Mouse (Mus musculus) left cerebral cortex, postnatal 36 days (tissue): ENCODE measurements around the gene Slc25a39. TPM values are rescaled to one million over a fixed set of nuclear protein-coding genes. Genes with fewer than 3 reads are reported as not detected.
"Not testable (repeated sequence)": the region's sequence is repeated elsewhere in the genome, so short reads cannot be mapped to it uniquely, and the experiment has no call there.

Experiments
- DNase-seq, 2 experiments: peaks; one replicate each; pipeline ENCODE4 v3.0.0; 2021 to 2022; ENCODE audit warnings: low spot score in 2 of 2, mixed read lengths in 1 of 2
- intact Hi-C: fragments of 180-260 bp; cut with DNase I; formaldehyde crosslinking; loops from one replicate; pipeline ENCODE4 v1.15.1; 2025
- total RNA-seq, 2 experiments: library from RNA; stranded (reverse); gene quantifications; 2 replicates each; pipeline ENCODE4 v1.2.3; 2021

The Slc25a39 gene
- total RNA-seq, 2 experiments from 2014 or later: 56.7 to 64.8 TPM

DNA sequence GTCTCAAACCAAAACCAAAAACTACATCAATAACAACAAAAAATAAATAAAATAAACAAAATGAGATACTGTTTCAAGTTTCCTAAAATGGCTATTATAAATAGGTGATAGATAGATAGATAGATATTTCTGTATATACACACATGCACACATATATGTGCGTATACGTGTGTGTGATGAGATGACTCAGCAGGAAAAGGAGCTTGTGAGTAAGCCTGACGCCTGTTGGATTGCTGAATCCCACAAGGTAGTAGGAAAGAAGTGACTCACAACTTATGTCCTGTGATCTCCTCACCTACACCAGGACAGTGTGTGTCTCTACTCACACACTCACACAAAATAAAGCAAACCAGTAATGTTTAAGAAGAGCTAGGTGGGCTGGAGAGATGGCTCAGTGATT, 25.0 kb downstream of the Slc25a39 start:
- no peak for DNase-seq
- intact Hi-C loops: no loop called here

DNA sequence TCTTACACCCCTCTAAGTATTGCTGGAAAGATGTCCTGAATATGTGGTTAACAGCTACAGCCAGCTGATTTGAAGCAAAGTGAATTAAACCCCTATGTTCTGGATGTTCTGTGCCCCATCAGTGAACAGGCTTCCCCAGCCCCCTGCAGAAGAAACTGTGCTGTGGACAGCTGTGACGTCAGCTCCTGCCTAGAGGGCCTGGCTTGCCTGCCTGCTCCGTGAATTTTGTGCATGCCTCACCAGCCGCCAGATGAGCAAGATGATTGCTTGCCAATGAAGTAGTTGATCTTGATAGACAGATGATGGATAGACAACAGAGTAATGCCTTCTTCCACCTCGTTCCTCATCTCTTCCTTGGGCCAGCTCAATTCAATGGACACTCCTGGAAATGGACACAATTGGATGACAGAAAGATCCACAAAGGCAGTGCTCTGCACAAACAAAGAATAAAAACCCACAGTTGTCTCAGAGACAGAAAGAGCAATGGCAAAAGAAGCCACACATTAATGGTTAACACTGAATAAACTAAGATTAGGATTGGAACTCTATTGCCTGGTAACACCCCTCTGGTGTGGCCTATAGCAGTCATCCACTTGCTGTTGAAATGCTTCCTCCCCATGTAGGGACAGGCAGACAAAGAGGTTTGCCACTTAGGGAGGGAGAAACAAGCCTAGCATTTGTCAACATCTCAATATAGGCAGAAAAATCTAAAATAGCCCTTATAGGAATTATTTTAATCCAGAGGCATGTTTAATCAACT, 26.2 kb downstream of the Slc25a39 start:
- DNase-seq: no peak
- intact Hi-C loops: no loop called here

DNA sequence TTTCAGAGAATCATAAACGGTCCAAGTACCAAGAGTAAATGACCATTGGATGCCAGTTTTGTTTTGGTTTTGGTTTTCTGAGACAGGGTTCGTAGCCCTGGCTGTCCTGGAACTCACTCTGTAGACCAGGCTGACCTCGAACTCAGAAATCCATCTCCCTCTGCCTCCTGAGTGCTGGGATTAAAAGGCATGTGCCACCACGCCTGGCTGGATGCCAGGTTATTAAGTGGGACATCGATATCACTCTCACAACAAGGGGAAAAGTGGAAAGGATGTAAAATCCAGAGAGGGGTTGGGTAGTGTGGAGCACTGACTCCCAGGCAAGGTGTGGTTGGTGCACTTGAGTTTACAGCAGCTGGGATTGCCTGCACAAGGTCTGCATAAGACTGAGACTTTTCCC, 27.7 kb downstream of the Slc25a39 start:
- DNase-seq: no peak
- intact Hi-C loops: no loop called here

DNA sequence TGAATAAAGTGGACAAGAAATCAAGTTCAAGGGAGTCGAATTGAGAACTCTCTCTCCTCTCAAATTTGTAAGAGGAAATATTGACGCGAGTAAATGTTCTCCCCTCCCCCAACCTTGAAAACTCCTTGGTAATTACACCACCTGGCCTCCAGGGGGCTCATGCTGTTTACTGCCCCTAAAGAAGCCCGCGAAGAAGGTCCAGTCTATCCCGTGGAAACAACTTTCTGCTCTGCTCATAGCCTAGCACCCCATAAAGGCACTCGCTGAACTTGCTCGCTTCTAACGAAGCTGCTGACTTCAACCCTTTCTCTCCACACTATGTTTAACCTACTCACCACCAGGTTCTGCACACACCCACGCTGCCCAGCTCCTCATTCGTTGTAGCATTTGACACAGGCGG, 30.6 kb downstream of the Slc25a39 start:
- intact Hi-C loops: loop anchor here (5.0 kb wide), 1 partner anchor 40 kb away; no protein-coding TSS in a partner anchor
- no peak for DNase-seq

DNA sequence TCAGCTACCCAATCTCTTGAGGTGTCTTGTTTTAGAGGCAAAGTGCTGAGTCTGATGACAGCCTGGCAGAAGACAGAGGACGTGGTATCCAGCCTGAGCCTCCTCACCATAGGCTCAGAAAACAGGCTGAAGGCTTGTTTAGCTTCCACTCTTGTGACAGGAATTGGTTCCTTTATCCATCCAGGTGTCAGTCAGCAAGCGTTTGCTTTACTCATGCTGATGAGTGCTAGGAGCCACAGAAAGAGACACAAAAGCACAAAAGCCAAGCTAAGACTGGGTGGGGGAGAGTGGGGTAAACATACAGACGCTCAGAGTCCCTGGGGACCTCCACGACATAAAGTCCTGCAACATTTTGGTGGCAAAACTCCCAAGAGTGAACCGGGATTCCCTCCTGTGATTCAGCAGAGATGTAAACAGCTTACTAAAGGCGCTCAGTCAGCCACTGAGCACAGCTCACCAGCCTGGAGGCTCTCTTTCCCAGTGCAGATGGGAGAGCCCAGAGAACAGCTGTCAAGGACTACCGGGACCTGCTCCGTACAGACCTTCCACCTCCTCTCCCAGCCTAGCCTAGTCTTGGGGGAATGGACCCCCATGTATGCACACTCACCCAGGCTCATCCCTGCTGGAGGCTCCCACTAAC, 31.4 kb downstream of the Slc25a39 start:
- no peak for DNase-seq
- intact Hi-C loops: loop anchor here (5.0 kb wide), 1 partner anchor 39 kb away; no protein-coding TSS in a partner anchor

DNA sequence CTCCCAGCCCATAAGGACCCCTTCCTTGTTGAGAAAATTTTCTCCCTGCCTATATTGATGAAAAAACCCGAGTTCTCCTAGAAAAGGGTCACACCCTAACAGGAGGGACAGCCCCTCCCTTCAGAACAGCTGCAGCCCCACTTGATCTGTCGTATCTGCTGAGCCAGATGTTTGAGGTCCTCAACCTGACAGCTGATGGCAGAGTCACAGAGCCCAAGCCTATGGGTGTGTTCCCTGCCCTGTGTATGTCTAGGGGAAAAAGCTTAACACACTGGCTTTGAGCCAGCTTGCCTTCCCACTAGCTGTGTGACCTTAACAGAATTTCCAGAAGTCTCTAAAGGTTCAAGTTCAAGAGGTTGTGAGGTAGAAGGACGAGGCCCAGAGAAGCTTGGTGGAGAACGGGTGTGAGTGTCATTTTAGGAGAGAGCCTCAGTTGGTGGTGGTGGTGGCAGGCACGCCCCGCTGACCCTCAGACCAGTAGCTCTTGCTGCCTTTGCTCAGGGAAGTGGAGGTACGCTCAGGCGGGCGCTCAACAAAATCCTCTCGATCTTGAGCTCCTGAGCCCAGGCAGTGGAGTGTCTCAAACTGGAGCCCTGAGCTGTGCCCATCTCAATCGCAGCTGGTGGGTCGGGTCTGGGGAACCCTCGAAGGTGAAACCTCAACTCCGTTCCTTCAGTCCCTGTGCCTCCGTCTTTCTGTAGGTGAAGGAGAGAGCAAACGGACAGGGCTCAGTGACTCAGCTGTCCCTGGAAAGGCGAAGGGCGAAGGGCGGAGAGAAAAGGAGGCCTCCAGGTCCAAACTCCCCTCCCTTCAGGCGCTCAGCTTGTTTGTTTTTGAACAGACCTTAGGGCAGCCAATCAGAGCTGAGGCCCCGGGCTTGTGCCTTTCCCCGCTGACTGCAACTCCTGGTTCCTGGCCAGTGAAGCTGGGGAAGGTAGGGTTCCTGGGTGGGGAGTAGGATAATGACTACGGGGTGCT, 32.3 kb downstream of the Slc25a39 start:
- intact Hi-C loops: loop anchor here (5.0 kb wide), 1 partner anchor 38 kb away; no protein-coding TSS in a partner anchor
- DNase-seq: no peak

DNA sequence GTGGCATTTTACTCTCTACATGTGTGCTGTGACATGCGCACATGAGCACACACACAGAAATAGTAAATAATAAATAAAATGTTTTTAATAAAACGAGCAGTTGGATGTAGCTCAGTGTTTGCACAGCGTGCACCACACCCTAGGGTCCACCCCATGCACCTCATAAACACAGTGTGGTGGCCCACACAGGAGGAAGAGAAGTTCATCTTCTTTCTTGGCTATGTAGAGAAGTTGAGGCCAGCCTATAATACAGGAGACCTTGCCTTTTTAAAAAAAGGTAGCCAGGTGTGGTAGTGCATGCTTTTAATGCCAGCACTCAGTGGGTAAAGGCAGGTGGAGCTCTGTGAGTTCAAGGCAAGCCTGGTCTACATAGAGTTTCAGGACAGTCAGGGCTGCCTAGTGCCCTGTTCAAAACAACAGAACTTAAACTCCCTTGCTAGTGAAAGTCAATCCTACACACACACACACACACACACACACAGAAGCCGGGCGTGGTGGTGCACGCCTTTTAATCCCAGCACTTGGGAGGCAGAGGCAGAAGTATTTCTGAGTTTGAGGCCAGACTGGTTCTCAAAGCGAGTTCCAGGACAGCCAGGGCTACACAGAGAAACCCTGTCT, 33.5 kb downstream of the Slc25a39 start:
- no peak for DNase-seq

DNA sequence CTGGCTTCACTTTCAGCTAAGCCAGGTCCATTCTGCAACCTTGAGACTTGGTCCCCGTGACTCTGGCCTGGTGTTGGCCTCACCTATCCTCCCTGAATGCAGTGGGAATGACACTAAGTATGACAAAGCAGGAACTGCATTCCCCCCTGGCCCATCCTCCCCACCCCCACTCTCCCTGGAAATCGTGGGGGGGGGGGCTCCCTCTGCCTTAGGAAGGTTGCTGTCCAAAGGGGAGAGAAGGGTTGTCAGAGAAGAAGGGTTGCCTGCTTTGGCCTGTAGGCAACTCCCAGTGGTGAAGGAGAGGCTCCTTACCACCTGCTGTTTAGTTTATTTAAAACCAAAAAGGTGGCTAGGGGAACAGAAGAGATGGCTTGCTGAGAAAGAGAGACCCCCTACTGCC, 34.1 kb downstream of the Slc25a39 start:
- no peak for DNase-seq
- intact Hi-C loops: no loop called here

More for the DNA sequence above, 33.5 kb downstream of the Slc25a39 start:
- intact Hi-C loops: no loop called here

DNA sequence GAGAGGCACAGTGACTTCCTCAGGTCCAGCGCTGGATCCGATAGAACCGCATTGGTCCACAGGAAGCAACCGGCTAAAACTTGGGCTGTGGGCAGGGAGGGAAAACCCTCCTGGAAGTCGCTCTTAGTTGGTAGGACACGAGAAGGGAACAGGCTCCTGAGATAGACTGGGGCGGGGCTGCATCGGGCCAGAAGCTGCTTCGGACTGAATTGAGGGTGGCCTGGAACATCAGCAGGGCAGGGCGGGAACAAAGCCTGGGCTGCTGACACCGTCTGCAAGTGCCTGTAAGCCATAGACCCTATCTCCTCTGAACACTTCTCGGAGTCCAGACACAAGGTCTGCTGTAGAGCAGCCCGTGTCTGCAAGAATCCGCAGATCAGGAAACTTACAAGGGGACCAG, 34.8 kb downstream of the Slc25a39 start:
- intact Hi-C loops: no loop called here
- DNase-seq: no peak

DNA sequence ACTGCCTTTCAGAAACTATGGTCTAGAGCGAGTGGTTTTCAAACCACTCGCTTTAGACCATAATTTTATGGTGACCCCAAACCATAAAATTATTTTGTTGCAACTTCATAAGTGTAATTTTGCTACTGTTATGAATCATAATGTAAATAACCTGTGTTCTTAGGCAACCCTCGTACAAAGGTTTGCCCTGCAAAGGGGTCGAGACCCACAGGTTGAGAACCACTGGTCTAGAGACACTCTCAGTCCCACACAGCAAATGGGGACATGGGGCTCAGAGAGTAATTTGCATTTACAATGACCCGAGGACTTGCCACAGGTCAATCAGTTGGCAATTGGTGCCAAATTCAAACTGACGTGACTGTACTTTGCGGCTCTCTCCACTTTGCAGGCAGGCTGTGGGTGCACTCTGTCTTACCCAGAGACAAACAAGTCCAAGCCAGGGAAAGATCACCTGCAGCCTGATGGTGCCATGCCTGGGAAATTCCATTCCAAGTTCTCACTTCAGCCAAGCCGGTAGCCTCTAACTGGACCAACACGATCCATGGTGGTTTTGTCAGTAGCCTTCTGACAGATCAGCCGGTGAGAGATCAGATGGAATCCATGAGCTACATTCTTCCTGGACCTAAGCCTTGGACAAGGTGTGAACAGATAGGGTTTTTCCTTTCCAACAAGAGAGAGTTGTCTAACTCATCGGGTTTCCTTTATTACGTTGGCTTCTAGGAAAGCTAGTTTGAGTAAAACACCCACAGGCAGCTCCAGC, 35.6 kb downstream of the Slc25a39 start:
- intact Hi-C loops: no loop called here
- no peak for DNase-seq

DNA sequence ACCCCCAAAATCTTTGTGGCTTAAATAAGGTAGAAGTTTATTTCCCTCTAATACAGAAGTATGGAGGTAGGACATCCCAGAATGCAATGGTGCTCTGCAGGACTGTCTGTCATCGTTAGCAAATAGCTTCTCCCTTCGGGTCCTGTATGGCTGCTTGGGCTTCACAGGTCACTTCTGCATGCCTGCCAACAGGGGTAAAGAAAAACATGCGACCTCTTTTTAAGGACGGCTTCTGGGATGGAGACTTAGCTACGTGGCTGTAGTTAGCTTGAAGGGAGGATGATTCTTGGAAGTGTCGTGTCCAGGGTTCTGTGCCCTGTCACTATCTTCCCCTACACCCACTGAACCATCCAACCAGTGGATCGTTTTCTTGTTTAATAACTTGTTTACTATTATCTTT, 37.5 kb downstream of the Slc25a39 start:
- intact Hi-C loops: no loop called here
- no peak for DNase-seq

DNA sequence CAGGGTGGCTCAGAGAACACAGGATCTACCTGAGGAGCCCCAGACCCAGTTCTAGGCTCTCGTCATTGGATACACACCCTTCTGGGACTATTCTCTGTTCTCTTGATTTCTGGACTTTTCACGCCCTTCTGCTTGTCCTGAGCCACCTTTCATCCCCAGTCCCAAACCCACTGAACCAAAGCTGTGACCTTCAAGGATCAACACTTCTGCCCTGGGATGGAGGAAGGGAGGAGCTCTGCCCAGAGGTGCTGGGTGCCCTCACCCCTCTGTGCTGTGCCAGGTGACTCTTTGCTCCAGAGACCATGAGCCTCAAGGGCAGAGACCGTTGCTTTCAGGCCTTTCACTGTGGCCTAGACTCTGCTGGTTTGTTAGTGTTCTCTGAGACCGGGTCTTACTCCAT, 38.5 kb downstream of the Slc25a39 start:
- intact Hi-C loops: no loop called here
- DNase-seq: no peak

DNA sequence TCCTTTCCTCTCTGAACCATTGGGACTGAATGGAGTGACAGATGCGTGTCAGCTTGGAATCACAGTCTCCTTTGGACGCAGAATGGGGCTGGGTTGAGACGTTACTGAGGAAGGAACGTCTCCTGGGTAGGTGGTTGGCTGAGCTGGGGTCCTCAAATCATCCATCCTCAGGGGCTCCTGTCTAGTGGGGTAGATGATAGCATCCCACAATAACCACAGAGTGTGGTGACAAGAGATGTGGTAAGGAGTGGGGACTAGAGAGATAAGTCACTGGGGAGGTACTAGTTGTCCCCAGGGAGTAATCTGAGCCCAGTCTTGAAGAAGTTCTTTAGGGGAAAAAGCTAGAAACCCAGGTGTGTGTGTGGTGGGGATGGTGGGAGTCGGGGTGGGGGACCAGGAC, 39.4 kb downstream of the Slc25a39 start:
- no peak for DNase-seq
- intact Hi-C loops: no loop called here

DNA sequence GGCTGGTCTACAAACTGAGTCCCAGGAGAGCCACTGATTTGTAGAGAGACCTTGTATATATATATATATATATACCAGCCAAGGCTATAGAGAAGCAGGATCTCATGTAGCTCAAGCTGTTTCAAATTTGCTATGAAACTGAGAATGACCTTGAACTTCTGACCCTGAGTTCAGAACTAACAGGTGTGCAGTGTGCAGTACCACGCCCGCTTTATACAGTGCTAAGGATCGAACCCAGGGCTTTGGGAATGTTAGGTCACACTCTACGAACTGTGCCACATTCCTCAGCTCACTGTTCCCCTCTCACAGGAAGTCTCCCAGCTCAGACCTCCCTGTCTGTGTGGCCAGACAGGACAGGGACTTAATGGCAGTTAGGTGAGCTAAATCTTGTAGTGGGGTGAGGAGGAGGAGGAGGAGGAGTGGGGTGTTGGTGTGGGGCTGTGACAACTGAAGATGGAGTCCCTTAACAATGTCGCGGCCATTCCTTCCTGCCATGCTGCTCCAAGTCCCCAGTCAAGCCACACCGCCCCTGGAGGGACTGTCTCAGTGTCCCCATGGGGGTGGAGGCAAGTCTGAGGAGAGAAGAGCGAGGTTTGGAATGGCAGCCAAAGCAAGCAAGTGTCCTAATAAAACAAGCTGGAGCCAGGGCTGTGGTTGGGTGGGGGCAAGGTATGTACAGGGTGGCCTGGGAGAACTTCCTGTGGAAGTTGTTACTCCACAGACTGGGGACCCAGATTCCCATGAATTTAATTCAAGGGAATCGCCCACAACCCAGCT, 40.1 kb downstream of the Slc25a39 start:
- DNase-seq: no peak
- intact Hi-C loops: no loop called here

DNA sequence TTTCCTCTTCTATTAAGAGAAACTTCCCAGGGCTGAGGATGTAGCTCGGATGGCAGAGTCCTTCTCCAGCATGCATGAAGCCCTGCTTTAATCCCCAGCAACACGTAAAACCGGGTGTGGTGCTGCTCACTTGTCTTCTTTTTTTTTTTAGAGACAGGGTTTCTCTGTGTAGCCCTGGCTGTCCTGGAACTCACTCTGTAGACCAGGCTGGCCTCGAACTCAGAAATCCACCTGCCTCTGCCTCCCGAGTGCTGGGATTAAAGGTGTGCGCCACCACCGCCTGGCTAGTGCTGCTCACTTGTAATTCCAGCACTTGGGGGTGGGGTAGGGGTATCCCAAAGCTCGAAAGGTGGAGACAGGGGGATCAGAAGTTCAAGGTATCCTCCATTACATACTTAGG, 41.6 kb downstream of the Slc25a39 start, which contains the start of gene Slc4a1:
TSS of gene Slc4a1 (minus strand) at position 101 of the 400 bp plus-strand sequence.
- intact Hi-C loops: not testable (repeated sequence)

DNA sequence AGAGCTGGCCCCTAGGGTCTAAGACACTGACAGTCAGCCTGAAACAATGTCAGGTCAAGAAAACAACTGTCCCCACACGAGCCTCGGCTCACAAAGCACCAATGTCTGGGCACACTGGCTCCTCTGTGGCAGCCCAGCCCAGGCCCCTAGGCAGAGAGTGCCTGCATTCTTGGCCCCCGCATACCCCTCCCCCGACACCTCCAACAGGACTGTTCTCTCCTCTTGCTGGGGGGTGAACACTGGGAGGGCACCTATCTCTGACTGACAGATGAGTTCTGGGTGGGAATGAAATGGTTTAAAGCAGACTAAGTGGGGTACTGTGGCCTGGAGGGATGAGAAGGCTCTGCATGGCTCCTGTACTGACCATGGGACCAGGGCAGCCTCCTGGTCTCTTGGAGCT, 42.0 kb downstream of the Slc25a39 start:
- intact Hi-C loops: no loop called here
- no peak for DNase-seq

More for the DNA sequence above, 41.6 kb downstream of the Slc25a39 start, which contains the start of gene Slc4a1:
- DNase-seq: not testable (repeated sequence)

DNA sequence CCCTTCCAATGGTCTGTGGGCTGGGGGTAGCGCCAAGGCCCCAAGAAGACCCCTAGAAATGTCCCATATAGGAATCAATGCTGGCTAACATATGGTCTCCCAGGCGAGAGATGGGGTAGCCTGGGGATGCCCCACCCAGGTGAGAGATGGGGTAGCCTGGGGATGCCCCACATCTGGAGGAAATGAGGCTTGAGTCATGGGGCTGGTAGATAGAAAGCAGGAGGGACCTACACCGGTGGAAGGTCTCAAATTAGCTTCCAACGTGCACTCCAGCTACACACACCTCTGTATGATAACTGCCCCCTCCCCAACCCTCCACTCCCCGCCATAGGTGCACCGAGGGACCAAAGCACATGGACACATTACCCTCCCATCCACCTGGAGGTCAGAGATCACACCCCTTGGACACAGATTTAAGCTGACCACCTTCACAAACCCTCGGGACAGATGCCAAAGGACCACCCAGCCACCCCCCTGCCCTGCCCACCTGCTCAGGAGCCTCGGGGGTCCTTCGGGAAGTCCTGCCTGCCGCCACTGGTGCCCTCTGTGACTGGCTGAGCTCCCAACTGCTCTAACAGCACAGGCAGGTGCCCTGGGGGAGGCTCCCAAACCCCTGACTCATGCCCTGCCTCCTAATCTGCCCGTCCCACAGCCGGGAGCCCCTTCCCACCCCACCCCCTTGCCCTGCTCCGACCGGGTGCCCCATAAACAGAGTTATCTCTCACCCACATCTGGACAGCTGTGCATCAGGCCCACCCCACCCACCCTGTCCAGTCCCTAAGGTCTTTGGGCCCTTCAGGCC, 43.0 kb downstream of the Slc25a39 start:
- no peak for DNase-seq
- intact Hi-C loops: no loop called here
